Mouse (Mus musculus) intestine, postnatal 0 days (tissue): ENCODE data around the gene Cd300e. TPM values are rescaled to one million over a fixed set of nuclear protein-coding genes. Genes with fewer than 3 reads are reported as not detected.
"Not testable (repeated sequence)": the region's sequence is repeated elsewhere in the genome, so short reads cannot be mapped to it uniquely, and the experiment has no call there.

Source experiments
- ATAC-seq: fragments of 200-750 bp; cut with Nextera tagmentation; 2 replicates; pipeline ENCODE4 v1.8.0; 2017; ENCODE audit warnings: mild to moderate bottlenecking, moderate TSS enrichment, moderate library complexity
- H3K27ac ChIP-seq: fragments of 300-500 bp; sonication (generic); 2 replicates; pipeline ENCODE4 v1.5.1; 2014; ENCODE audit warnings: mild to moderate bottlenecking, low read depth, low read length, moderate library complexity
- H3K27me3 ChIP-seq: fragments of 300-500 bp; sonication (generic); replicated peaks from 2 replicates; pipeline ENCODE4 v1.6.1; 2014; ENCODE audit warnings: low read length, mixed read lengths; ENCODE audit not compliant: control insufficient read depth, insufficient read depth
- H3K36me3 ChIP-seq: fragments of 300-500 bp; sonication (generic); 2 replicates; pipeline ENCODE4 v1.6.1; 2014; ENCODE audit warnings: mild to moderate bottlenecking, moderate library complexity; ENCODE audit not compliant: control insufficient read depth, insufficient read depth
- H3K4me1 ChIP-seq: fragments of 300-500 bp; sonication (generic); replicated peaks from 2 replicates; pipeline ENCODE4 v1.6.1; 2014; ENCODE audit warnings: antibody characterized with exemption, low read length, mixed read lengths; ENCODE audit not compliant: control insufficient read depth, insufficient read depth
- H3K4me2 ChIP-seq: fragments of 300-500 bp; sonication (generic); replicated peaks from 2 replicates; pipeline ENCODE4 v1.6.1; 2014; ENCODE audit warnings: low read depth, mild to moderate bottlenecking, moderate library complexity
- H3K4me3 ChIP-seq: fragments of 300-500 bp; sonication (generic); 2 replicates; pipeline ENCODE4 v1.5.1; 2014; ENCODE audit warnings: low read depth, low read length
- H3K9ac ChIP-seq: fragments of 300-500 bp; sonication (generic); 2 replicates; pipeline ENCODE4 v1.6.1; 2014; ENCODE audit warnings: mild to moderate bottlenecking, low read depth, low read length
- H3K9me3 ChIP-seq: fragments of 300-500 bp; sonication (generic); 2 replicates; pipeline ENCODE4 v1.6.1; 2016; ENCODE audit warnings: mixed run types; ENCODE audit not compliant: control insufficient read depth
- CTCF ChIP-seq: sonication (generic); IDR thresholded peaks from 2 replicates; pipeline ENCODE4 v1.5.1; 2016; ENCODE audit warnings: low read depth, mild to moderate bottlenecking, control low read depth, antibody characterized with exemption, moderate library complexity
- WGBS: fragments of 180-500 bp; shearing (Covaris S2); extraction: QIAGEN DNeasy Blood & Tissue Kit; methylation state at CpG from one replicate; pipeline ENCODE4 v1.1.7; 2014; 5-methylcytosine and 5-hydroxymethylcytosine counted together
- polyA plus RNA-seq: library from polyadenylated mRNA; unstranded; fragments of >200 nt; fragmentation: Nextera tagmentation; extraction: Ambion mirVana; gene quantifications from 2 replicates; pipeline ENCODE4 v1.2.1, GENCODE M21; 2015

Cd300e gene
- polyA plus RNA-seq, 1 experiment from 2014 or later, result 0.09 TPM

DNA sequence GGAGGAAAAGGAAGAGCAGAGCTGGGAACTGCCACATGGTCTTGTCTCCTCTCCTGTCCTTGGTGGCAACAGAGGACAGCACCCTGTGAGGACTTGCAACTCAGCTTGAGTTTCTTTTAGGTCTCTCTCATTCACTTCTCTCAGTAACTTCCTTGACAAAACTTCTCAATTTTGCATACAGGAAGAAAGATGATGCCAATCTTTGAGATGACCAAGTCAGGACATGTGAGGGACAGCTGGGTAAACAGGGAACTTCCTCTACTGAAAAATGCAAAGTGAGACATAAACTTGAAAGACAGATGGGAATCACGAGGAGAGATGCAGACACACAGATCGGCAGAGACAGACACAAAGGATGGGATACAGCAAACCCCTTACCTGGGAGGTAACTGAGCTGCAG is 13.7 kb downstream of the Cd300e start, which contains the start of gene Cd300ld3:
TSS of gene Cd300ld3 (minus strand) at position 151 of the 400 bp plus-strand sequence.
- Histone ChIP-seq H3K27ac (no peak within 1 kb of the TSS), H3K9ac (no peak within 1 kb of the TSS), H3K4me2 (no peak within 1 kb of the TSS), H3K4me1 (no peaks in the 10 kb centered on the region), H3K36me3 (no peaks in the 10 kb centered on the region), H3K4me3 (no peak within 1 kb of the TSS), H3K27me3 (no peaks in the 10 kb centered on the region), H3K9me3 (no peaks in the 10 kb centered on the region)
- WGBS, result 67% methylated on average over 2 of the region's 2 CpGs
- no peak for TF ChIP-seq CTCF
- no peak for ATAC-seq

DNA sequence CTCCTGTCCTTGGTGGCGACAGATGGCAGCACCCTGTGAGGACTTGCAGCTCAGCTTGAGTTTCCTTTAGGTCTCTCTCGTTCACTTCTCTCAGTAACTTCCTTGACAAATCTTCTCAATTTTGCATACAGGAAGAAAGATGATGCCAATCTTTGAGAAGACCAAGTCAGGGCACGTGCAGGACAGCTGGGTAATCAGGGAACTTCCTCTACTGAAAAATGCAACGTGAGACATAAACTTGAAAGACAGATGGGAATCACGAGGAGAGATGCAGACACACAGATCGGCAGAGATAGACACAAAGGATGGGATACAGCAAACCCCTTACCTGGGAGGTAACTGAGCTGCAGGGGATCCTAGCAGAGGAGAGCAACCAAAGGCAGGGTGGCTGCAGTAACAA is 24.3 kb downstream of the Cd300e start, which contains the start of gene Cd300ld5:
TSS of gene Cd300ld5 (minus strand) at position 101 of the 400 bp plus-strand sequence.
- not testable (repeated sequence) for ATAC-seq, H3K4me1 ChIP-seq, H3K36me3 ChIP-seq, H3K27me3 ChIP-seq, H3K4me3 ChIP-seq, H3K9me3 ChIP-seq, H3K27ac ChIP-seq, H3K9ac ChIP-seq, H3K4me2 ChIP-seq
- no CpG with 5 or more reads among the region's 6 CpGs for WGBS

DNA sequence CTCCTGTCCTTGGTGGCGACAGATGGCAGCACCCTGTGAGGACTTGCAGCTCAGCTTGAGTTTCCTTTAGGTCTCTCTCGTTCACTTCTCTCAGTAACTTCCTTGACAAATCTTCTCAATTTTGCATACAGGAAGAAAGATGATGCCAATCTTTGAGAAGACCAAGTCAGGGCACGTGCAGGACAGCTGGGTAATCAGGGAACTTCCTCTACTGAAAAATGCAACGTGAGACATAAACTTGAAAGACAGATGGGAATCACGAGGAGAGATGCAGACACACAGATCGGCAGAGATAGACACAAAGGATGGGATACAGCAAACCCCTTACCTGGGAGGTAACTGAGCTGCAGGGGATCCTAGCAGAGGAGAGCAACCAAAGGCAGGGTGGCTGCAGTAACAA is 35.1 kb downstream of the Cd300e start, which contains the start of gene Cd300ld4:
TSS of gene Cd300ld4 (minus strand) at position 101 of the 400 bp plus-strand sequence.
- H3K27me3 ChIP-seq, H3K4me2 ChIP-seq, H3K36me3 ChIP-seq, H3K4me1 ChIP-seq, H3K9me3 ChIP-seq, ATAC-seq, H3K27ac ChIP-seq, H3K9ac ChIP-seq, H3K4me3 ChIP-seq: not testable (repeated sequence)
- no CpG with 5 or more reads among the region's 6 CpGs for WGBS

DNA sequence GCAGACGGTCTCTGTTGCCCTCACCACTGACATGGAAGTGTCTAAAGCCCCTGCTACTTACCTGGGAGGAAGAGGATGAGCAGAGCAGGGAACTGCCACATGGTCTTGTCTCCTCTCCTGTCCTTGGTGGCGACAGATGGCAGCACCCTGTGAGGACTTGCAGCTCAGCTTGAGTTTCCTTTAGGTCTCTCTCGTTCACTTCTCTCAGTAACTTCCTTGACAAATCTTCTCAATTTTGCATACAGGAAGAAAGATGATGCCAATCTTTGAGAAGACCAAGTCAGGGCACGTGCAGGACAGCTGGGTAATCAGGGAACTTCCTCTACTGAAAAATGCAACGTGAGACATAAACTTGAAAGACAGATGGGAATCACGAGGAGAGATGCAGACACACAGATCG is 45.9 kb downstream of the Cd300e start, which contains the start of gene Cd300ld2:
TSS of gene Cd300ld2 (minus strand) at position 101 of the 400 bp plus-strand sequence.
- not testable (repeated sequence) for H3K4me3 ChIP-seq, H3K4me2 ChIP-seq, H3K9me3 ChIP-seq, ATAC-seq, H3K27me3 ChIP-seq, H3K4me1 ChIP-seq, H3K36me3 ChIP-seq, H3K9ac ChIP-seq, H3K27ac ChIP-seq
- WGBS, result no CpG with 5 or more reads among the region's 7 CpGs

DNA sequence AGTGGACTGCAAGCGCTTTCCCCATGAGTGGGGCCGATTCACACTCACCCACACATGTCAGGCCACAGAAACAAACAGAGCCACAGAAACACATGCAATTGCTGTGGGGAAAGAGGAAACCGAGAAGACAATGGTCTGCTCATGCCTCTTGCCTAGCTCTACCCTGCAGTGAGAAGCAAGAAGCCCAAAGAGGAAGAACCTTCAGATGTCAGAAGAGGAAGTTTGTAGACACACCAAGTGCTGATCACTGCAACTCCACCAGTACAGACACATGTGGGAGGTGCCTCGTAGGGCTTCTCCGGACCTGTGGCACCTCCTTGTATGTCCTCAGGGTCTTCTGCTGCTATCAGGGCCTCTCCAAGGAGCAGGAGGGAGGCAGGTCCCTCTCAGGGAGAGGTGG is 57.9 kb downstream of the Cd300e start:
- H3K27me3 ChIP-seq, result no peaks in the 10 kb centered on the region
- no peak overlapping the region for H3K27ac ChIP-seq
- no peak overlapping the region for H3K4me3 ChIP-seq
- no peak for TF ChIP-seq CTCF
- no peaks in the 10 kb centered on the region for H3K4me1 ChIP-seq
- WGBS, result 86% methylated on average over 5 of the region's 5 CpGs
- H3K36me3 ChIP-seq, result no peaks in the 10 kb centered on the region
- H3K4me2 ChIP-seq, result no peak overlapping the region
- H3K9ac ChIP-seq, result no peak overlapping the region
- no peaks in the 10 kb centered on the region for H3K9me3 ChIP-seq
- no peak for ATAC-seq

Other genes starting within 250 kb of the Cd300e start
- 2.3 and 2.8 TPM in 2 replicates for gene Gprc5c, start 211.0 kb downstream of the Cd300e start, polyA plus RNA-seq
- gene Cd300a, start 172.1 kb downstream of the Cd300e start, polyA plus RNA-seq, result 2.2 and 2.3 TPM in 2 replicates
- 0.07 and 0.14 TPM in 2 replicates for gene Cd300lb, start 127.8 kb downstream of the Cd300e start, polyA plus RNA-seq
- not detected in 2 replicates for gene Cd300c, start 93.0 kb downstream of the Cd300e start, polyA plus RNA-seq
- 0.10 TPM in 2 replicates for gene Cd300ld, start 72.3 kb downstream of the Cd300e start, polyA plus RNA-seq
- 3.2 and 3.6 TPM in 2 replicates for gene Cd300c2, start 60.3 kb downstream of the Cd300e start, polyA plus RNA-seq
- gene Cd300ld2, start 46.0 kb downstream of the Cd300e start, polyA plus RNA-seq, result not detected in 2 replicates
- not detected in 2 replicates for gene Cd300ld4, start 35.2 kb downstream of the Cd300e start, polyA plus RNA-seq
- not detected in 2 replicates for gene Cd300ld5, start 24.4 kb downstream of the Cd300e start, polyA plus RNA-seq
- not detected in 2 replicates for gene Cd300ld3, start 13.8 kb downstream of the Cd300e start, polyA plus RNA-seq
- 3.7 and 3.9 TPM in 2 replicates for gene Rab37, start 29.3 kb upstream of the Cd300e start, polyA plus RNA-seq
- 1.1 and 1.3 TPM in 2 replicates for gene Cd300lf, start 71.8 kb upstream of the Cd300e start, polyA plus RNA-seq
- gene Slc9a3r1, start 101.2 kb upstream of the Cd300e start, polyA plus RNA-seq, result 679 and 754 TPM in 2 replicates
- gene Tmem104, start 125.3 kb upstream of the Cd300e start, polyA plus RNA-seq, result 19.2 and 20.1 TPM in 2 replicates
- 35.0 and 35.7 TPM in 2 replicates for gene Nat9, start 125.7 kb upstream of the Cd300e start, polyA plus RNA-seq
- not detected in 2 replicates for gene Grin2c, start 205.1 kb upstream of the Cd300e start, polyA plus RNA-seq
- gene Fdxr, start 214.9 kb upstream of the Cd300e start, polyA plus RNA-seq, result 8.0 and 8.2 TPM in 2 replicates
- 0.26 and 0.55 TPM in 2 replicates for gene Fads6, start 235.5 kb upstream of the Cd300e start, polyA plus RNA-seq
- 0.05 TPM in 1 of 2 replicates, not detected in the other for gene Otop2, start 245.0 kb upstream of the Cd300e start, polyA plus RNA-seq